Mouse (Mus musculus): ENCODE measurements around the gene Man2b1. TPM values are rescaled to one million over a fixed set of nuclear protein-coding genes. Genes with fewer than 3 reads are reported as not detected.

The Man2b1 gene
- polyA plus RNA-seq (2016; fragmentation: Nextera tagmentation; extraction: Ambion mirVana): 21.9 and 24.1 TPM in 2 replicates

GRCm38 (mm10) chr8:85083108-85083813 lies at the start of gene Man2b1:
Gene Man2b1 (plus strand): TSS chr8:85083270.
- Histone ChIP-seq H3K4me3 (peak within 1 kb of the TSS; percentile 75), H3K27ac (peak within 1 kb of the TSS; percentile 83), H3K9me3 (no peaks in the 10 kb centered on the region), H3K4me1 (peaks cover 48% of the 10 kb centered on the region), H3K36me3 (replicated peaks) (peaks cover 44% of the 10 kb centered on the region), H3K27me3 (ENCODE audit: poor library complexity, severe bottlenecking) (no peaks in the 10 kb centered on the region)
- peak; percentile 78 for DNase-seq (ENCODE audit: extremely low spot score, low spot score)
- 2% methylated on average over 30 of the region's 30 CpGs for WGBS

- 69% methylated on average over 1 of the region's 1 CpGs for WGBS
- no peak for DNase-seq (ENCODE audit: extremely low spot score, low spot score)
- Histone ChIP-seq H3K4me1 (peaks cover 38% of the 10 kb centered on the region), H3K27ac (no peak overlapping the region), H3K9me3 (no peaks in the 10 kb centered on the region), H3K36me3 (replicated peaks) (peaks cover 54% of the 10 kb centered on the region), H3K4me3 (peak overlapping the region; percentile 87; the same call in 1 of the 2 replicates), H3K27me3 (ENCODE audit: poor library complexity, severe bottlenecking) (no peaks in the 10 kb centered on the region)
Measured at GRCm38 (mm10) chr8:85033867-85034266, 49.2 kb upstream of the Man2b1 start.

- H3K36me3 ChIP-seq (replicated peaks): peaks cover 54% of the 10 kb centered on the region
- H3K27ac ChIP-seq: peak overlapping the region; percentile 99
- DNase-seq (ENCODE audit: extremely low spot score, low spot score): peak; percentile 75
Measured at GRCm38 (mm10) chr8:85034764-85035163, 48.3 kb upstream of the Man2b1 start.

GRCm38 (mm10) chr8:85035165-85035727 lies 47.8 kb upstream of the Man2b1 start:
- DNase-seq (ENCODE audit: extremely low spot score, low spot score): peak; percentile 28
- Histone ChIP-seq H3K4me1 (peaks cover 43% of the 10 kb centered on the region), H3K27me3 (ENCODE audit: poor library complexity, severe bottlenecking) (no peaks in the 10 kb centered on the region), H3K36me3 (replicated peaks) (peaks cover 54% of the 10 kb centered on the region), H3K27ac (peak overlapping the region; percentile 99), H3K4me3 (peak overlapping the region; percentile 87), H3K9me3 (no peaks in the 10 kb centered on the region)
- 9% methylated on average over 12 of the region's 12 CpGs for WGBS

More at GRCm38 (mm10) chr8:85034764-85035163, 48.3 kb upstream of the Man2b1 start:
- H3K27me3 ChIP-seq (ENCODE audit: poor library complexity, severe bottlenecking): no peaks in the 10 kb centered on the region
- H3K4me1 ChIP-seq: peaks cover 40% of the 10 kb centered on the region
- WGBS: 4% methylated on average over 13 of the region's 13 CpGs
- no peaks in the 10 kb centered on the region for H3K9me3 ChIP-seq
- H3K4me3 ChIP-seq: peak overlapping the region; percentile 87

- H3K9me3 ChIP-seq: no peaks in the 10 kb centered on the region
- DNase-seq (ENCODE audit: extremely low spot score, low spot score): no peak
- H3K36me3 ChIP-seq (replicated peaks): peaks cover 54% of the 10 kb centered on the region
- H3K27me3 ChIP-seq (ENCODE audit: poor library complexity, severe bottlenecking): no peaks in the 10 kb centered on the region
- H3K27ac ChIP-seq: peak overlapping the region; percentile 99
- WGBS: 1% methylated on average over 15 of the region's 15 CpGs
- peaks cover 43% of the 10 kb centered on the region for H3K4me1 ChIP-seq
- H3K4me3 ChIP-seq: peak overlapping the region; percentile 87
Measured at GRCm38 (mm10) chr8:85035728-85036310, 47.3 kb upstream of the Man2b1 start.

- 0% methylated on average over 9 of the region's 9 CpGs for WGBS
- peaks cover 55% of the 10 kb centered on the region for H3K36me3 ChIP-seq (replicated peaks)
- DNase-seq (ENCODE audit: extremely low spot score, low spot score): no peak
- H3K27ac ChIP-seq: peak overlapping the region; percentile 99
- peaks cover 43% of the 10 kb centered on the region for H3K4me1 ChIP-seq
- H3K27me3 ChIP-seq (ENCODE audit: poor library complexity, severe bottlenecking): no peaks in the 10 kb centered on the region
- H3K4me3 ChIP-seq: peak overlapping the region; percentile 87
- H3K9me3 ChIP-seq: no peaks in the 10 kb centered on the region
Measured at GRCm38 (mm10) chr8:85036381-85036717, 46.7 kb upstream of the Man2b1 start.

- H3K27me3 ChIP-seq (ENCODE audit: poor library complexity, severe bottlenecking): no peaks in the 10 kb centered on the region
- peaks cover 55% of the 10 kb centered on the region for H3K36me3 ChIP-seq (replicated peaks)
- peak within 1 kb of the TSS; percentile 87 for H3K4me3 ChIP-seq
- under 1% methylated on average over 59 of the region's 59 CpGs for WGBS
- H3K27ac ChIP-seq: peak within 1 kb of the TSS; percentile 99
- peak; percentile 88 for DNase-seq (ENCODE audit: extremely low spot score, low spot score)
- H3K4me1 ChIP-seq: peaks cover 43% of the 10 kb centered on the region
- no peaks in the 10 kb centered on the region for H3K9me3 ChIP-seq
Measured at GRCm38 (mm10) chr8:85036718-85037365, 46.2 kb upstream of the Man2b1 start, which contains the start of gene Tnpo2. Gene Tnpo2 (plus strand): TSS chr8:85036915.

- H3K27ac ChIP-seq: peak overlapping the region; percentile 99
- H3K4me1 ChIP-seq: peaks cover 43% of the 10 kb centered on the region
- peaks cover 55% of the 10 kb centered on the region for H3K36me3 ChIP-seq (replicated peaks)
- DNase-seq (ENCODE audit: extremely low spot score, low spot score): no peak
- WGBS: under 1% methylated on average over 14 of the region's 14 CpGs
- H3K4me3 ChIP-seq: peak overlapping the region; percentile 87
- H3K9me3 ChIP-seq: no peaks in the 10 kb centered on the region
- no peaks in the 10 kb centered on the region for H3K27me3 ChIP-seq (ENCODE audit: poor library complexity, severe bottlenecking)
Measured at GRCm38 (mm10) chr8:85037366-85037680, 45.7 kb upstream of the Man2b1 start.

GRCm38 (mm10) chr8:85037681-85038531 lies 45.2 kb upstream of the Man2b1 start:
- DNase-seq (ENCODE audit: extremely low spot score, low spot score): peak; percentile 53
- under 1% methylated on average over 57 of the region's 57 CpGs for WGBS
- Histone ChIP-seq H3K4me3 (peak overlapping the region; percentile 87), H3K36me3 (replicated peaks) (peaks cover 55% of the 10 kb centered on the region), H3K27me3 (ENCODE audit: poor library complexity, severe bottlenecking) (no peaks in the 10 kb centered on the region), H3K4me1 (peaks cover 43% of the 10 kb centered on the region), H3K9me3 (no peaks in the 10 kb centered on the region), H3K27ac (peak overlapping the region; percentile 99)

- no peaks in the 10 kb centered on the region for H3K27me3 ChIP-seq (ENCODE audit: poor library complexity, severe bottlenecking)
- H3K27ac ChIP-seq: no peak overlapping the region
- no peak overlapping the region for H3K4me3 ChIP-seq
- H3K4me1 ChIP-seq: peaks cover 14% of the 10 kb centered on the region
- 93% methylated on average over 6 of the region's 6 CpGs for WGBS
- H3K36me3 ChIP-seq (replicated peaks): peaks cover 97% of the 10 kb centered on the region
- no peaks in the 10 kb centered on the region for H3K9me3 ChIP-seq
- DNase-seq (ENCODE audit: extremely low spot score, low spot score): no peak
Measured at GRCm38 (mm10) chr8:85043619-85044018, 39.5 kb upstream of the Man2b1 start.

GRCm38 (mm10) chr8:85057367-85057766 lies 25.7 kb upstream of the Man2b1 start:
- Histone ChIP-seq H3K36me3 (replicated peaks) (peaks cover 60% of the 10 kb centered on the region), H3K27ac (no peak overlapping the region), H3K4me3 (no peak overlapping the region), H3K4me1 (peaks cover 17% of the 10 kb centered on the region), H3K9me3 (no peaks in the 10 kb centered on the region), H3K27me3 (ENCODE audit: poor library complexity, severe bottlenecking) (no peaks in the 10 kb centered on the region)
- DNase-seq (ENCODE audit: extremely low spot score, low spot score): no peak
- WGBS: 90% methylated on average over 7 of the region's 7 CpGs

Data from forebrain, embryonic 10.5 days (tissue).